Mouse (Mus musculus): ENCODE results near the gene Ms4a6d. TPM values are rescaled to one million over a fixed set of nuclear protein-coding genes. Genes with fewer than 3 reads are reported as not detected.
"Not testable (repeated sequence)": the region's sequence is repeated elsewhere in the genome, so short reads cannot be mapped to it uniquely, and the experiment has no call there.

The Ms4a6d gene
- polyA plus RNA-seq, 1 experiment from 2014 or later = 9.3 TPM

- not testable (repeated sequence) for H3K9me3 ChIP-seq (ENCODE audit: control insufficient read depth, low read length); ATAC-seq (ENCODE audit: low read depth); H3K27me3 ChIP-seq (replicated peaks; ENCODE audit: control insufficient read depth, insufficient read depth, low read length); H3K4me2 ChIP-seq (ENCODE audit: low read depth, low read length); H3K27ac ChIP-seq (replicated peaks; ENCODE audit: low read depth, low read length); H3K9ac ChIP-seq (ENCODE audit: low read depth, low read length); H3K4me1 ChIP-seq (ENCODE audit: control insufficient read depth, insufficient read depth, low read length); H3K4me3 ChIP-seq (ENCODE audit: low read depth, low read length); H3K36me3 ChIP-seq (ENCODE audit: control insufficient read depth, insufficient read depth, low read length)
- 84% methylated on average over 1 of the region's 1 CpGs for WGBS
- peak; percentile 4 for DNase-seq (ENCODE audit: low spot score)
Measured at GRCm38 (mm10) chr19:11540166-11540821, 64.4 kb downstream of the Ms4a6d start.

DNA sequence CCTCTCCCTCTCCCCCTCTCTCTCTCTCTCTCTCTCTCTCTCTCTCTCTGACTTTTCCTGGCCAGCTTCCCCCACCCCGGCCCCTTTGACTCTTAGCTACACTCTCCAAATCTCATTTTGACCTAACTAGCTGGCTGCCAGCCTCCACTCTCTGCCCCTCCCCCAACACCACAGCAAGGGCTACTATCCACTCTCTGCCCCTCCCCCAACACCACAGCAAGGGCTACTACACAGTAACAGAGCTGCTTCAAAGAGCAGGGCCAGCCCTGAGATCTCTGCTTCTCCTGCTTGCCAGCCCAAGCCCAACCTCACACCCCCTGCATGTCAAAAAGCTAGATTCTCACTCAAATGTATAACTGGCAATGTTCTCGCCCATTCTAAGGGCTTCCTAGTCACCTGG is 67.3 kb downstream of the Ms4a6d start:
- no peak for ATAC-seq (ENCODE audit: low read depth)
- no peaks in the 10 kb centered on the region for H3K27me3 ChIP-seq (replicated peaks; ENCODE audit: control insufficient read depth, insufficient read depth, low read length)
- H3K9ac ChIP-seq (ENCODE audit: low read depth, low read length) = no peak overlapping the region
- H3K36me3 ChIP-seq (ENCODE audit: control insufficient read depth, insufficient read depth, low read length) = no peaks in the 10 kb centered on the region
- DNase-seq (ENCODE audit: low spot score) = no peak
- no peaks in the 10 kb centered on the region for H3K4me1 ChIP-seq (ENCODE audit: control insufficient read depth, insufficient read depth, low read length)
- WGBS = 16% methylated on average over 2 of the region's 2 CpGs
- H3K27ac ChIP-seq (replicated peaks; ENCODE audit: low read depth, low read length) = no peak overlapping the region
- H3K4me3 ChIP-seq (ENCODE audit: low read depth, low read length) = no peak overlapping the region
- no peaks in the 10 kb centered on the region for H3K9me3 ChIP-seq (ENCODE audit: control insufficient read depth, low read length)
- H3K4me2 ChIP-seq (ENCODE audit: low read depth, low read length) = no peak overlapping the region

Other genes starting within 250 kb of the Ms4a6d start
- 5.2 and 7.1 TPM in 2 replicates for gene Ms4a4a, start 229.3 kb downstream of the Ms4a6d start, polyA plus RNA-seq (2014; fragmentation: Nextera tagmentation; extraction: Ambion mirVana)
- 0.62 and 1.3 TPM in 2 replicates for gene Ms4a4c, start 200.1 kb downstream of the Ms4a6d start, polyA plus RNA-seq (2014; fragmentation: Nextera tagmentation; extraction: Ambion mirVana)
- gene Ms4a4b, start 161.3 kb downstream of the Ms4a6d start, polyA plus RNA-seq (2014; fragmentation: Nextera tagmentation; extraction: Ambion mirVana) = 0.14 and 0.17 TPM in 2 replicates
- gene Ms4a6c, start 135.5 kb downstream of the Ms4a6d start, polyA plus RNA-seq (2014; fragmentation: Nextera tagmentation; extraction: Ambion mirVana) = 8.3 and 11.8 TPM in 2 replicates
- gene Gm8369, start 118.9 kb downstream of the Ms4a6d start, polyA plus RNA-seq (2014; fragmentation: Nextera tagmentation; extraction: Ambion mirVana) = not detected in 2 replicates
- gene Ms4a6b, start 88.3 kb downstream of the Ms4a6d start, polyA plus RNA-seq (2014; fragmentation: Nextera tagmentation; extraction: Ambion mirVana) = 10.5 and 12.2 TPM in 2 replicates
- 1.1 and 1.5 TPM in 2 replicates for gene Ms4a4d, start 68.0 kb downstream of the Ms4a6d start, polyA plus RNA-seq (2014; fragmentation: Nextera tagmentation; extraction: Ambion mirVana)
- gene Ms4a2, start 18.9 kb upstream of the Ms4a6d start, polyA plus RNA-seq (2014; fragmentation: Nextera tagmentation; extraction: Ambion mirVana) = 0.94 and 1.6 TPM in 2 replicates
- 0.36 TPM in 1 of 2 replicates, not detected in the other for gene Ms4a3, start 36.0 kb upstream of the Ms4a6d start, polyA plus RNA-seq (2014; fragmentation: Nextera tagmentation; extraction: Ambion mirVana)
- not detected in 2 replicates for gene Oosp2, start 55.7 kb upstream of the Ms4a6d start, polyA plus RNA-seq (2014; fragmentation: Nextera tagmentation; extraction: Ambion mirVana)
- gene Oosp1, start 86.3 kb upstream of the Ms4a6d start, polyA plus RNA-seq (2014; fragmentation: Nextera tagmentation; extraction: Ambion mirVana) = not detected in 2 replicates
- not detected in 2 replicates for gene Oosp3, start 92.2 kb upstream of the Ms4a6d start, polyA plus RNA-seq (2014; fragmentation: Nextera tagmentation; extraction: Ambion mirVana)
- not detected in 2 replicates for gene Gif, start 142.7 kb upstream of the Ms4a6d start, polyA plus RNA-seq (2014; fragmentation: Nextera tagmentation; extraction: Ambion mirVana)
- gene Mrpl16, start 165.5 kb upstream of the Ms4a6d start, polyA plus RNA-seq (2014; fragmentation: Nextera tagmentation; extraction: Ambion mirVana) = 48.9 and 51.9 TPM in 2 replicates
- 8.7 and 8.8 TPM in 2 replicates for gene Stx3, start 214.6 kb upstream of the Ms4a6d start, polyA plus RNA-seq (2014; fragmentation: Nextera tagmentation; extraction: Ambion mirVana)
- gene Olfr1417, start 234.4 kb upstream of the Ms4a6d start, polyA plus RNA-seq (2014; fragmentation: Nextera tagmentation; extraction: Ambion mirVana) = not detected in 2 replicates